15 mouse cellular contexts compared by ENCODE assay signal in genomic region chr4:95875896-95876295, GRCm38 (mm10).
"Had no signal": no experiment of that assay in that cellular context is flagged by ENCODE, and none has a peak within 500 bp of the region (broad histone marks: within the 10 kb centered on the region; RNA-seq: fewer than 3 reads in every experiment).

No protein-coding gene starts in this region.

- H3K36me3 ChIP-seq: limb, embryonic 12.5 days; limb, embryonic 15.5 days had no signal

- DNase-seq: kidney, adult 2 months; kidney, postnatal 4 days; left cerebral cortex, postnatal 4 days; liver, postnatal 0 days; lung, postnatal 4 days; midbrain, embryonic 14.5 days; thymus, adult 18-20 months; thymus, postnatal 36 days had no signal

- H3K27ac ChIP-seq: limb, embryonic 12.5 days; limb, embryonic 15.5 days; liver, embryonic 14.5 days had no signal

- H3K9ac ChIP-seq: limb, embryonic 12.5 days; limb, embryonic 15.5 days; liver, embryonic 14.5 days; liver, postnatal 0 days had no signal

- H3K9me3 ChIP-seq: limb, embryonic 12.5 days; limb, embryonic 15.5 days had no signal

- H3K4me3 ChIP-seq: limb, embryonic 12.5 days; limb, embryonic 15.5 days had no signal

- H3K4me2 ChIP-seq: limb, embryonic 12.5 days; limb, embryonic 15.5 days; liver, embryonic 11.5 days; midbrain, embryonic 11.5 days had no signal

- H3K27me3 ChIP-seq: limb, embryonic 12.5 days; limb, embryonic 15.5 days had no signal

- ATAC-seq: inflammation-experienced regulatory T-cells, adult 6 months; intestine, embryonic 16.5 days; liver, postnatal 0 days had no signal
